Mouse (Mus musculus) lung, postnatal 0 days (tissue): ENCODE measurements around the gene Gm17364.

Experiments used
- CTCF ChIP-seq: IDR thresholded peaks from 2 replicates; pipeline ENCODE4 v1.5.1; 2016; ENCODE audit warnings: antibody characterized with exemption, mild to moderate bottlenecking
- EP300 ChIP-seq: IDR thresholded peaks from 2 replicates; pipeline ENCODE4 v1.6.1; 2016; ENCODE audit warnings: antibody characterized with exemption, mild to moderate bottlenecking, control low read depth

GRCm38 (mm10) chr13:41248751-41249520, 24.8 kb downstream of the Gm17364 start:
- TF ChIP-seq CTCF (no peak), EP300 (no peak)
